Mouse (Mus musculus) liver, postnatal 0 days (tissue): Measurements from ENCODE around the gene Fbxw2.
"Not testable (repeated sequence)": the region's sequence is repeated elsewhere in the genome, so short reads cannot be mapped to it uniquely, and the experiment has no call there.

Experiments used
- CTCF ChIP-seq: sonication (generic); IDR thresholded peaks from 2 replicates; pipeline ENCODE4 v1.5.1; 2016; ENCODE audit warnings: antibody characterized with exemption, low read depth
- EP300 ChIP-seq: IDR thresholded peaks from 2 replicates; pipeline ENCODE4 v1.6.1; 2016; ENCODE audit warnings: antibody characterized with exemption, low read depth, mild to moderate bottlenecking

- TF ChIP-seq CTCF: peak; percentile 23; the same call in 1 of the 2 replicates
- TF ChIP-seq EP300: not testable (repeated sequence)
These were observed 33.6 kb downstream of the Fbxw2 start for GRCm38 (mm10) chr2:34792543-34792942.
